Mouse (Mus musculus) gastrocnemius, adult 8-10 months (tissue): ENCODE measurements at regions not wholly inside any gene's neighbourhood (a gene's known extent, or its start where the extent isn't known, plus 50 kb on each side); places are given as distances from the start of the nearest gene placed in this dataset.

Experiments
- DNase-seq, 2 experiments: peaks; one replicate each; pipeline ENCODE4 v3.0.0; 2022; ENCODE audit warnings: low spot score in 2 of 2

DNA sequence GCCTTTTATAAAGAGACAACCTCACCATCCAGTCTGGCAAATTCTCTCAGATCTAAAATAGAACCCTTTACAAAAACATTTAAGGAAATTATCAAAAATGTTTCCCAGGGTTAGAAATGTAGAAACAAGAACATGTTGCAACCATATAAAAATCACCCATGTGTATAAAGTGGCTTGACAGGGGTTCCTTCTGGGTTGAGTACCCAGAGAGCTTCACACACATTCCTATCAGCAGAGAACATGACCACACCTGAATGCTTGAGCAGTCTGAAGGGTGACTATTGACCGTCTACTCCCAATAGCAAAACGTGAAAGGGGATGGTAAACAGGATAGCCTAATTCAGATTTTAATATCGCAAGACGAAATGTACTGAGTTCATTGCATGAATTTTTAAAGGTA lies 57.8 kb upstream of the Zfand5 start:
- DNase-seq = no peak

DNA sequence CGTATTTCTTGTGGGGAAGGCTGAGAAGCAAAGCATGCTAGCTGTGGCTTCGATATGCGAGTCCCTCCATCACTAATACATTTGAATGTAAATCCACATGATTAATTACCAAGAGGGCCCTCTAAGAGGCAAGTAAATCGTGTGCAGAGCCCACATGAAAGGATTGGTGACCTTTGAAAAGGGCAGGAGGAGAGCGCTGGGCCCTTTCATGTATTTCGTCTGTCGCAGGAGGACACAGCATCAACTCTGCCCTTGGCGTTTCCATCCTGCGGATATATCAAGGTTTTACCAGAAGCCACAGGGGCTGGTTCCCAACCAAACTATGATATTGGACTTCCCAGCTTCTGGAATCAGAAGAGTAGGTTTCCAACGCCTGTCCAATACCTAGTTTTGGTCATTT lies 78.6 kb upstream of the Zfand5 start:
- no peak for DNase-seq

- DNase-seq = no peak
Measured at GRCm38 (mm10) chr19:21192576-21192975, 79.5 kb upstream of the Zfand5 start.

DNA sequence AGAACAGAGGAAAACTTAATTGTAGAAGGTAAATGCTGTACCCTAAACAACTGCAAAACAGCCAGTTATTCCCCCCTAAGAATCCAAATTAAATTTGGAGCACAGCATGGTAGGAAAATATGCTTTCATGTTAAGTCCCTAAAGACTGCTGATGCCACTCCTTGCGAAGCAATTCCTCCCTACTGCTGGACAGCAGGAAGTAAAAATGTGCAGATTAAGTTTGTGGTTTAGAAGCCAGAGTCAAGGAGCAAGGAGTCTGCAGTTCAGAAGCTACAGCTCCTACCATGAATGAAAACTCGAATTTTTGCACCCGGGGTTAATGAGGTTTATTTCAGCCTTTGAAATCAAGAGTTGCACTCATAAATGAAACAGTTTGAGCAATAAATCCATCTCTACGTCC lies 82.9 kb upstream of the Zfand5 start:
- DNase-seq = no peak

DNA sequence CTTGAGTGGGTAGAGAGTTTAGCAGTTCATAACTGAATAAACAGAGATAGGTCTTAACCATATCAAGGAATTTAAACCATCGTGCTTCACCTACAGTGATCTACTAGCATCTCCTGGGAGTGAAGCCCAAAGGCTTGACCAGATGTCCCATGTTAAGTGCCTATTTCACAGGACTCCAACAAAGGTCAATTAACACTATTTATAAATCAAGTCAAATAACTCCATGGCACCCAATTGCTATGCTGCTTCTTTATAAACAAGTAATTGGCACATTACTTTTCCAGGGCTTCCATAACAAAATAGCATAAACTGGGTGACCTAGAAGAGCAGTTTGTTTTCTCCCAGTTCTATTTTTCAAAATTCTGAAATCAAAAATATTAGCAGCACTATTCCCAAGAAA lies 85.4 kb upstream of the Zfand5 start:
- no peak for DNase-seq

- DNase-seq = no peak
Measured at GRCm38 (mm10) chr19:21186016-21186415, 86.1 kb upstream of the Zfand5 start.

DNA sequence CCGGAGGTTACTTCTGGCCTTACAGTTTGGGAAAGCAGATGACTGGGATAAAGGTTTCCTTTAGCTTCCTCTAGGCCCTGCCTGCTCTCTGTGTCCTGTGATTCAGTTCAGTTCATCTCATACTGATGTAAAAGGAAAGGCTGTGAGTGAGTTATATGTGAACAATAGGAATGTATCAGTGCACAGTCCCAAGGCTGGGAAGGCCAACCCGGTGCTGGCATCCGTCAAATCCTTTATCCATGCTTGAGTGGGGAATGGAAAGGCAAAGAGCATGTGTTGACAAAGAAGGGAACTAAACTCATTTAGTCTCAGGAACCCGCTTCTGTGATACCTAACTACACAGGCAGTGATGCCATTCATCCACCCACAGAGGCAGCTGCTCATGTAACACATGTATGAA lies 89.0 kb upstream of the Zfand5 start:
- no peak for DNase-seq

DNA sequence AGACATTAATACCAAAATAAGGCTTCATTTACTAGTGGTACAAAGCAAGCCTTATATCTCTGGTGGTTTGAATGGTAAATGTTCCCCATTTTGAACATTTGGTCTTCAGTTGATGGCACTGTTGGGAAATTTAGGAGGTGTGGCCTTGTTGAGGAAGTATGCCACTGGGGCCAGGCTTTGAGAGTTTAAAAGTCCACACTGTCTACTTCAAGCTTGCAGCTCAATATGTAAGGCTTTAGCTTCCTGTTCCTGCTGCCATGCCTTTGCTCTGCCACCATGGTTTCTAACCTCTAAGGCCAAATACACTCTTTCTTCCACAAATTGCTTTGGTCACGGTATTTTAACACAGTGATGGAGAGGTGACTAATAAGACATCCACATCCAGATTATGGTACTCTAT lies 92.2 kb upstream of the Zfand5 start:
- no peak for DNase-seq

GRCm38 (mm10) chr19:21175426-21175831 lies 96.6 kb upstream of the Zfand5 start:
- DNase-seq = no peak

DNA sequence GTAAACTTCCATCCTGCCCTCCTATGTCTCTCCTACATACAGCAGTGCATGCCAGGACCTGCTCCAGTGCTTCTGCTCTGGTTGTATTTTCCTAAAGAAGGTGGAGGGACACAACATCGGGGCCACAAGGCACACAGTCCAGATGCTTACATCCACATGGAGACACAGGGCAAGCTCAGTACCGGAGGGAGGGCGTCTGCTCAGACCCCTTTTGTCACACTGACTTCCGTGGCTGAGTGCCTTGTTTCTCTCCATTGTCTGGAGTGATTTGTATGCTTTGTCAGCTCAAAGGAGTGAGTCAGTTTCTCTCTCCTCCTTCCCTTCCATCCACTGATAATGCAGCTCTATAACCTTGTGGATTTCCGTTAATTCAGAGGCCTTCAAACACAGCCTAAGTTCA lies 97.4 kb upstream of the Zfand5 start:
- DNase-seq = no peak

DNA sequence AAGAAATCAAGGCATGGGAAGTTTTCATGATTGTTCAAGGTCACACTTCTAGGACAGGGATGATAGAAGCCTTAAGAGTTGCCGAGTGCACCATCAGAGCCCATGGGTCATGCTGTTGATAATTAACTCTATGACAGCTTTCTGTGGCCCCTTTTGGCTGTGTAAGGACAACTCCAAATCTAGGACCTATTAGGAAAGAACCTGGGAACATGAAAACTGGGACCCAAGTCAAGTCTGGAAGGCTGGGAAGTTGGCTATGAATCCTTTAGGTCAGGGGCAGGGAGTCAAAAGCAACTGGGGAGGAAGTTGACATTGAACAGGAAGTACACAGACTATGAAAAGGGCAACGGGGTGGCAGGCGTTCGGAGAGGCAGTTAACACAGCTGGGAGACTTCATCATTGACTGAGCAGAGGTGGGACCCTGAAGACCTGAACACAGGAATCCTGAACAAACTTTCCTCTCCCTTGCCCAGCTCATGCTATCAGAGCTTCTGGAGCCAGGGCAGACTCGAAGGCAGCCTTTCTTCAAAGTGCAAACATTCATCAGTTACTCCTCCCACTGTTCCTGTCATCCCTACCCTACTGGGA lies 98.1 kb upstream of the Zfand5 start:
- DNase-seq = no peak

DNA sequence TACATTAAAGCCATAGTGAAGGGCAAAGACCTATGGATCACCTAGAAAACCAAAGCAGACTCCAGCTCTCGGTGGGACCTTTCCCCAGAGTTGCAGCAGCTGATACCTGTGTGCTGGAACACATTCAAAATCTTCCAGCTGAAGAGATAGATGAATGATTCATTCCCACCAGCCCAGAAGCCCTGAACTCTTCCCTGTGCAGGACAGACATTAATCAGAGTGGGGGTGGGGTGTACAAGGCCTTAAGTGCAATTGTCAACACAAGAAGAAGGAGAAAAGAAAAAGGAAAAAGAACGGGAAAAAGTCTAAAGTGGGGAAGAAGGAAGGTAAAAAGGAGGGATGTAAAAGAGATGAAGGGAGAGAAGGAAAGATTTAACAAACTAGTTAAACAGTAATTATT lies 100.9 kb upstream of the Zfand5 start:
- DNase-seq = no peak

- DNase-seq = no peak
Measured at GRCm38 (mm10) chr19:21170785-21171184, 101.3 kb upstream of the Zfand5 start.

DNA sequence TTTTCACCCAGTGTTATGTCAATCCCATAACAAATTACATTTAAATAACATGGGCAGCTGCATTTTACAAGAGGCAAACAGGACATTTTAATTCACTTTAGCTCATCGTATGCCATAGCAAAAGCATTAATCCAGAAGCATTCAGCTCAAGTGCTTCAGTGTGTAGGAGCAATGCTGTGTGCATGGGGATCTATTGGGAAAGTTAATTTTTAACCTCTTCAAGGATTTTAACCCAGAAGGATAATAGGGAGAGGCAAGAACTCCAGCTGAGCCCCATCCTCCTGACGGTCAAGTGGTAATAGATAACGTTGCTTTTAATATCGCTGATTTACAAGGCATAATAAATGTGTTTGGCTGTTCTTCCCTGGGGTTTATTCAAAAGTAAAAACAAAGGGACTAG lies 105.1 kb upstream of the Zfand5 start:
- no peak for DNase-seq

DNA sequence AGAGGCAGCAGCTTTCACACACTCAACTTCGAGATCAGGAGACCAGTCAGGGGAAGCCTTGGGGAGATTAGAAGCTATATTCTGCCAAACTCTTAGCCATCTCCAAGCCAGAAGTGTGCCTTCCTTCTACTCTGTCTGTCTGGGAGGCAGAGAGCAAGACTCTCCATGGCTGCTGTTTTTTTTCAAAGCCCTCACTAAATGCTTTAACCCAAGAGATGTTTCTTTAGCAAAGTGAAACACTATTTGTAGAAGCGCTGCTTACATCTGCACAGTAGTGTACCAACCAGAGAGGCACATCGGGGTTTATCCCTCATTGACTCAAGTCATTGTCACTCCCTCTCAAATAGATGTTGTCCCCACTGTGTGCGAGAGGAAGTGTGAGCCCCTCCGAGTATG lies 105.6 kb upstream of the Zfand5 start:
- DNase-seq = no peak

DNA sequence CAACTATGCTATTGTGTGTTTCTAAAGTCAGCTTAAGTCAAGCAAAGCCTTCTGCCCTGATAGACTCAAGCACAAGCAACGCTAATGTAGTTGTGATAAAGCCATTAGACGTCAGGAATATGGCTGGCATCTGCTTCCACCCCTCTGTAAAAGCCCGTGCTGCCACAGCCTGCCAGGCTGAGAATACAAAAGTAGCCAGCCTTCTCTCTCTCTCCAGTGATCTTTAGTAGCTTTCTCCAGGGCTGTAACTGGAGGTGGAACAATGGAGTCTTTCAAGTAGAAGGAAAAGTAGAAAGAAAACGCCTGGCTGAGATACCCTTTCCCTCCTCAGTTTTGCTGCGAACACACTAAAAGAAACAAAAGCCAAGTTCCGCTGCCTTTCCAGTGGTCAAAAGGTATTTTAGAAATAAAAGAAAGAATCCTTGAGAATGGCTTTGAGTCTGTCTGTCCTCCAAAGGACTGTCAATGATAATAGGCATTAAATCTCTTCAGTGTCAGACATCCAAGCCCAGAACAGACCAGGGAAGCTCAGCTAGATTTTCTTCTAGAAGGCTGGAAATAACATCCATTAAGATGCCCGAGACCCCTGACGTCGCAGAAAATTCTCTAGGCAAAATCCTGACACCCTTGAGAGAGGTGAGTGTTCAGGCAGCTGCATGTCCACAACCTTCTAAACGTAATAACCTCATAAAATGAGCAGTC lies 106.2 kb upstream of the Zfand5 start:
- no peak for DNase-seq

GRCm38 (mm10) chr19:21163978-21164377 lies 108.1 kb upstream of the Zfand5 start:
- no peak for DNase-seq

DNA sequence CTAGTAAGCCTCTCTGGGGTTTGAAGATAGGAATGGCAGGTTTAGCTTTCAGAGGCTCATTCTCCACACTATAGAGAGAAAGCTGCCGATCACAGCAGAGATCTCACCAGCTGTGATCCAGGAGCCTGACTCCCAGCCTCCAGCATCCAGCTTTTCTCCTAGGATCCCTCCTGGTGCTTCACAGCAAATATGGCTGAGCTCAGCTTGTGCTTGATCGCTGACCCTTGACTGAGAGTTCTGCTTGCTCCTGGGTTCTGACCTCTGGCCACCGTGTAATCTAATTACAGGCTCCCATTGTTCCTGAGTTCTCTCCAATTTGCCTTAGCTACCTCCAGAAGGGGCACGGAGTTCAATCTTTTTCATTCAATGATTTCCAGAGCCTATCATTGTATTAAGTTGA lies 111.1 kb upstream of the Zfand5 start:
- no peak for DNase-seq

- no peak for DNase-seq
Measured at GRCm38 (mm10) chr19:21159189-21160137, 112.6 kb upstream of the Zfand5 start.

- DNase-seq = no peak
Measured at GRCm38 (mm10) chr19:21154162-21154561, 117.9 kb upstream of the Zfand5 start.

DNA sequence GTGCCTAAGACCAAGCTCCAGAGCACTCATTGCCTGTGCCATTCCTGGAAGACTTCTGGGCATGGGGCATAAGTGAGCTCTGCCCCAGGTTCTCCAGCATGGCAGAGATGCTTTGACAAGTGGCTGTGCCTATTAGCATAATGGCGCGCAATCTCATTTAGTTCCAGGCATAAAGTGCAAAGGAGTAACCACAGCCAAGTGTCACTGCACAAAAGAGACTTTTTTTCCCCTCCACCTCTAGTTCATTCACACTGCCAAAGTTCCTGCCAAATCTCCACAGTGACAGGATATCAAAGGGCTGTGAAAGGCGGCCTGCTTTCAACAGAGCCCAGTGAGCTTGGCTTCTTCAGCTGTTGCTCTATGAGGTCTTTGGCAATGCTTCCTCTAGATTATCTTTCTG lies 120.1 kb upstream of the Zfand5 start:
- no peak for DNase-seq

GRCm38 (mm10) chr19:21150849-21151248 lies 121.2 kb upstream of the Zfand5 start:
- DNase-seq = no peak

- no peak for DNase-seq
Measured at GRCm38 (mm10) chr19:21150241-21150640, 121.8 kb upstream of the Zfand5 start.
